Mouse (Mus musculus) gastrocnemius, postnatal 14 days (tissue): ENCODE measurements around the gene Synj2. TPM values are rescaled to one million over a fixed set of nuclear protein-coding genes. Genes with fewer than 3 reads are reported as not detected.

Experiments
- DNase-seq: peaks from one replicate; pipeline ENCODE4 v3.0.0; 2021; ENCODE audit warnings: mixed read lengths
- intact Hi-C: fragments of 180-260 bp; cut with DNase I; formaldehyde crosslinking; loops from one replicate; pipeline ENCODE4 v1.15.1; 2025; ENCODE audit warnings: low total_unique reads
- total RNA-seq, 2 experiments: library from RNA; stranded (reverse); gene quantifications; 2 replicates each; pipeline ENCODE4 v1.2.3; 2021

Gene Synj2
- total RNA-seq, 2 experiments from 2014 or later, result 28.9 to 44.4 TPM

DNA sequence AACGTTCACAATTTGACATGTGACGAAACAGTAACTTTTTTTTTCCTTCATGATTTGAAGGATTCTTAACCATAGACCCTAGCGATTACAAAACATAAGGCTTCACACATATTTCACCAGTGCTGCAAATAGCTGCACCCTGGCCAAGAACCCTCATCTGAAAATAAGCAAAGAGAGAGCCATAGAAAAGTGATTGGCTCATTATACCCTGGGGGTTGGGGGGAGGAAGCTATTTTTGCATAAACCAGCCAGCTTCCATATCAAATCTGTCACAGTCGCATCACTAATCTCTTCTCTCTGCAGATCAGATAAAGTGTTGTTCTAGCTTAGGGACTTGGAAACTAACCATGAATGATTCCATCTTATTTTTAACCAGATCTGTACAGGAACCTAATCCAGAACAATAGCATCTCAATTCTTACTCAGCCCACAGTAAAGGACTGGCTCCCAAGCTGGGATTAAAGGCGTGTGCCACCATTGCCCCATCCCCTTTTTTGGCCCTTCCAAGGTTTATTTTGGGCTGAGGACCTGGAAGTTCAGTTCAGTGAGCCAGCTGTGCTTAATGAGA, 142.3 kb downstream of the Synj2 start:
- intact Hi-C loops, result no loop called here
- no peak for DNase-seq

DNA sequence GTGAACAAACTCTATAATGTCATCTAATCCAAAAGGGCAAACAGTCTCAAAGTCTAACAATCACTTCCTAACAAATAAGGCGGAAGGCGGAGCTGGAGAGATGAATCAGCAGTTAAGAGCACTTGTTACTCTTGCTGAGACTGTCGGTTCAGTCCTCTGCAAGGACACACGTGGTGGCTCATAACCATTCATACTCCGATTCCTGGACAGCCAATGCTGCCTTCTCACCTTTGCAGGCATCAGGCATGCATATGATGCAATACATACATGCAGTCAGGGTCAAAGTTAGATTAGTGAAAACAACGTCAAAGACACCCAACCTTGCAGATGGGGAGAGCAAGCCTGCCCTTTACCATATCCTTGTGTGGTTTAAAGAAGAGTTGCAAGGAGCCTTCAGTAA, 150.5 kb downstream of the Synj2 start:
- DNase-seq, result no peak
- intact Hi-C loops, result no loop called here

Other genes with a start within 250 kb of the Synj2 start
- 10 to 100 TPM; 21.0 to 23.9 TPM for gene Snx9, start 100.0 kb upstream of the Synj2 start, total RNA-seq
- gene Serac1, start 138.5 kb downstream of the Synj2 start, total RNA-seq, result 1 to 10 TPM; 4.1 to 5.1 TPM
- 10 to 100 TPM; 55.5 to 61.0 TPM for gene Gtf2h5, start 138.5 kb downstream of the Synj2 start, total RNA-seq
- 10 to 100 TPM; 90.0 to 98.1 TPM for gene Tulp4, start 165.2 kb downstream of the Synj2 start, total RNA-seq